Mouse (Mus musculus): ENCODE measurements around the gene Prrt2. TPM values are rescaled to one million over a fixed set of nuclear protein-coding genes. Genes with fewer than 3 reads are reported as not detected.

Prrt2 gene
- polyA plus RNA-seq, 1 experiment, result 3.5 TPM

DNA sequence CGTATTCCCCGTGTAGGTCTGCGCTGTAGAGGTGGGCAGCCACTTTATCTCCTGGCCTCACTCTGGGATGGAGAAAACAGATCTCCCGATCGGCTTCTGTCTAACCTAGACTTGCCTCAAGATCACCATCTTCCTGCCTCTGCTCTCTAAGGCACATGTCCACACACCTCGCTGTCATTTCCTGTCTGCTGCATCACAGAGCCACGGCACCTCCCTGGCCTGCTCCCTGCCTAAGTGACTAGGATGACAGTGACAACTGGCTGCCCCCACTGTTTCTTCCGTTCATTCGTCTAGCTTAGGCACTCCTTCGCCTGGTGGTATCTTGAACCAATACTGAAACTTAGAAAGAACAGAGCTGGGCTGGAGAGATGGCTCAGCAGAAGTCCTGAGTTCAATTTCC lies 21.4 kb downstream of the Prrt2 start:
- no peaks in the 10 kb centered on the region for H3K27me3 ChIP-seq (ENCODE audit: control insufficient read depth, insufficient read depth, low read length, poor library complexity, severe bottlenecking)
- H3K4me3 ChIP-seq (ENCODE audit: low read depth, low read length), result no peak overlapping the region
- H3K4me1 ChIP-seq (ENCODE audit: control insufficient read depth, insufficient read depth, low read length), result peaks cover 1% of the 10 kb centered on the region
- H3K27ac ChIP-seq (ENCODE audit: insufficient read depth, low read length), result no peak overlapping the region
- H3K36me3 ChIP-seq (ENCODE audit: control insufficient read depth, insufficient read depth, low read length, poor library complexity, severe bottlenecking), result no peaks in the 10 kb centered on the region
- H3K9ac ChIP-seq (ENCODE audit: low read depth, poor library complexity, severe bottlenecking), result no peak overlapping the region
- no peaks in the 10 kb centered on the region for H3K9me3 ChIP-seq (replicated peaks; ENCODE audit: control insufficient read depth, insufficient read depth, low read length, poor library complexity, severe bottlenecking)
- TF ChIP-seq EP300 (IDR thresholded peaks at IDR 0.05; ENCODE audit: insufficient read depth, low read depth, low read length) (no peak), CTCF (IDR thresholded peaks at IDR 0.05; ENCODE audit: low read depth, low read length) (no peak), POLR2A (IDR thresholded peaks at IDR 0.05; ENCODE audit: insufficient read depth, low read length) (no peak)

GRCm38 (mm10) chr7:126996449-126996848 lies 24.6 kb downstream of the Prrt2 start:
- Histone ChIP-seq H3K27me3 (ENCODE audit: control insufficient read depth, insufficient read depth, low read length, poor library complexity, severe bottlenecking) (no peaks in the 10 kb centered on the region), H3K4me1 (ENCODE audit: control insufficient read depth, insufficient read depth, low read length) (no peaks in the 10 kb centered on the region), H3K9ac (ENCODE audit: low read depth, poor library complexity, severe bottlenecking) (no peak overlapping the region), H3K9me3 (replicated peaks; ENCODE audit: control insufficient read depth, insufficient read depth, low read length, poor library complexity, severe bottlenecking) (no peaks in the 10 kb centered on the region), H3K36me3 (ENCODE audit: control insufficient read depth, insufficient read depth, low read length, poor library complexity, severe bottlenecking) (no peaks in the 10 kb centered on the region), H3K27ac (ENCODE audit: insufficient read depth, low read length) (no peak overlapping the region), H3K4me3 (ENCODE audit: low read depth, low read length) (no peak overlapping the region)
- no peak for TF ChIP-seq EP300 (IDR thresholded peaks at IDR 0.05; ENCODE audit: insufficient read depth, low read depth, low read length)
- TF ChIP-seq CTCF (IDR thresholded peaks at IDR 0.05; ENCODE audit: low read depth, low read length), result no peak
- no peak for TF ChIP-seq POLR2A (IDR thresholded peaks at IDR 0.05; ENCODE audit: insufficient read depth, low read length)

- no peaks in the 10 kb centered on the region for H3K9me3 ChIP-seq (replicated peaks; ENCODE audit: control insufficient read depth, insufficient read depth, low read length, poor library complexity, severe bottlenecking)
- H3K9ac ChIP-seq (ENCODE audit: low read depth, poor library complexity, severe bottlenecking), result no peak overlapping the region
- H3K4me1 ChIP-seq (ENCODE audit: control insufficient read depth, insufficient read depth, low read length), result no peaks in the 10 kb centered on the region
- H3K27me3 ChIP-seq (ENCODE audit: control insufficient read depth, insufficient read depth, low read length, poor library complexity, severe bottlenecking), result no peaks in the 10 kb centered on the region
- no peaks in the 10 kb centered on the region for H3K36me3 ChIP-seq (ENCODE audit: control insufficient read depth, insufficient read depth, low read length, poor library complexity, severe bottlenecking)
- H3K4me3 ChIP-seq (ENCODE audit: low read depth, low read length), result no peak overlapping the region
- no peak overlapping the region for H3K27ac ChIP-seq (ENCODE audit: insufficient read depth, low read length)
- no peak for TF ChIP-seq EP300 (IDR thresholded peaks at IDR 0.05; ENCODE audit: insufficient read depth, low read depth, low read length)
- TF ChIP-seq POLR2A (IDR thresholded peaks at IDR 0.05; ENCODE audit: insufficient read depth, low read length), result no peak
- no peak for TF ChIP-seq CTCF (IDR thresholded peaks at IDR 0.05; ENCODE audit: low read depth, low read length)
These were observed 32.2 kb downstream of the Prrt2 start for GRCm38 (mm10) chr7:126988816-126989215.

DNA sequence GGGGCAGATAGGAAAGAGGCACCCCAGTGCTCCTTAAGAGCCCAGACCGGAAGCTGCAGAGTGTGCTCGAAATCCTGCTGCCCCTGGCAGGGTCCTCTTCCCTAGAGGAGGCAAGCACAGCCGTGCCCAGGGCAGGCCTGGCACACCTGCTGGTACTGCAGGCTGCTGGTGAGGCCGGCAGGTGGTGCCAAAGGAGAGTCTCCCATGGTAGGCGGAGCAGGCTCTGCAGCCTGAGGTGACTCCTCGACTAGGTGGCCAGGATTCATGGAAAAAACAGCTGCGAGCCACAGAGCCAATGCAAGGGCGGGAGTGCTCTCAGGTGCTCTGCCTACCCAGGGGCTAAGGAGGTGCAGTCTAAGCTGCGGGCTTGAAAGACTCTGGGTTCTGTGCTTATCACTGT lies 34.7 kb downstream of the Prrt2 start:
- TF ChIP-seq CTCF (IDR thresholded peaks at IDR 0.05; ENCODE audit: low read depth, low read length) (peak; percentile 42), EP300 (IDR thresholded peaks at IDR 0.05; ENCODE audit: insufficient read depth, low read depth, low read length) (no peak)
- H3K27me3 ChIP-seq (ENCODE audit: control insufficient read depth, insufficient read depth, low read length, poor library complexity, severe bottlenecking), result no peaks in the 10 kb centered on the region
- H3K36me3 ChIP-seq (ENCODE audit: control insufficient read depth, insufficient read depth, low read length, poor library complexity, severe bottlenecking), result no peaks in the 10 kb centered on the region
- no peak overlapping the region for H3K27ac ChIP-seq (ENCODE audit: insufficient read depth, low read length)
- H3K4me3 ChIP-seq (ENCODE audit: low read depth, low read length), result no peak overlapping the region
- H3K9ac ChIP-seq (ENCODE audit: low read depth, poor library complexity, severe bottlenecking), result no peak overlapping the region
- H3K4me1 ChIP-seq (ENCODE audit: control insufficient read depth, insufficient read depth, low read length), result no peaks in the 10 kb centered on the region
- no peaks in the 10 kb centered on the region for H3K9me3 ChIP-seq (replicated peaks; ENCODE audit: control insufficient read depth, insufficient read depth, low read length, poor library complexity, severe bottlenecking)

- Histone ChIP-seq H3K27me3 (ENCODE audit: control insufficient read depth, insufficient read depth, low read length, poor library complexity, severe bottlenecking) (no peaks in the 10 kb centered on the region), H3K4me3 (ENCODE audit: low read depth, low read length) (no peak overlapping the region), H3K9me3 (replicated peaks; ENCODE audit: control insufficient read depth, insufficient read depth, low read length, poor library complexity, severe bottlenecking) (no peaks in the 10 kb centered on the region), H3K27ac (ENCODE audit: insufficient read depth, low read length) (no peak overlapping the region), H3K4me1 (ENCODE audit: control insufficient read depth, insufficient read depth, low read length) (no peaks in the 10 kb centered on the region), H3K36me3 (ENCODE audit: control insufficient read depth, insufficient read depth, low read length, poor library complexity, severe bottlenecking) (peaks cover 3% of the 10 kb centered on the region; the same call in 1 of the 2 replicates), H3K9ac (ENCODE audit: low read depth, poor library complexity, severe bottlenecking) (no peak overlapping the region)
- no peak for TF ChIP-seq EP300 (IDR thresholded peaks at IDR 0.05; ENCODE audit: insufficient read depth, low read depth, low read length)
These were observed 36.2 kb downstream of the Prrt2 start for GRCm38 (mm10) chr7:126984667-126985444.

- Histone ChIP-seq H3K4me1 (ENCODE audit: control insufficient read depth, insufficient read depth, low read length) (no peaks in the 10 kb centered on the region), H3K27ac (ENCODE audit: insufficient read depth, low read length) (no peak overlapping the region), H3K27me3 (ENCODE audit: control insufficient read depth, insufficient read depth, low read length, poor library complexity, severe bottlenecking) (no peaks in the 10 kb centered on the region), H3K36me3 (ENCODE audit: control insufficient read depth, insufficient read depth, low read length, poor library complexity, severe bottlenecking) (peaks cover 14% of the 10 kb centered on the region; the same call in 1 of the 2 replicates), H3K9me3 (replicated peaks; ENCODE audit: control insufficient read depth, insufficient read depth, low read length, poor library complexity, severe bottlenecking) (no peaks in the 10 kb centered on the region), H3K9ac (ENCODE audit: low read depth, poor library complexity, severe bottlenecking) (no peak overlapping the region), H3K4me3 (ENCODE audit: low read depth, low read length) (no peak overlapping the region)
- TF ChIP-seq EP300 (IDR thresholded peaks at IDR 0.05; ENCODE audit: insufficient read depth, low read depth, low read length), result no peak
- TF ChIP-seq POLR2A (IDR thresholded peaks at IDR 0.05; ENCODE audit: insufficient read depth, low read length), result no peak
- TF ChIP-seq CTCF (IDR thresholded peaks at IDR 0.05; ENCODE audit: low read depth, low read length), result no peak
These were observed 37.9 kb downstream of the Prrt2 start for GRCm38 (mm10) chr7:126983113-126983512.
